Mouse (Mus musculus) heart, postnatal 0 days (tissue): ENCODE data around the gene Cd22.

Source experiments
- CTCF ChIP-seq: IDR thresholded peaks from 2 replicates; pipeline ENCODE4 v1.5.1; 2016; ENCODE audit warnings: antibody characterized with exemption, control low read depth, low read depth
- EP300 ChIP-seq: IDR thresholded peaks from 2 replicates; pipeline ENCODE4 v1.6.1; 2016; ENCODE audit warnings: antibody characterized with exemption, low read depth

DNA sequence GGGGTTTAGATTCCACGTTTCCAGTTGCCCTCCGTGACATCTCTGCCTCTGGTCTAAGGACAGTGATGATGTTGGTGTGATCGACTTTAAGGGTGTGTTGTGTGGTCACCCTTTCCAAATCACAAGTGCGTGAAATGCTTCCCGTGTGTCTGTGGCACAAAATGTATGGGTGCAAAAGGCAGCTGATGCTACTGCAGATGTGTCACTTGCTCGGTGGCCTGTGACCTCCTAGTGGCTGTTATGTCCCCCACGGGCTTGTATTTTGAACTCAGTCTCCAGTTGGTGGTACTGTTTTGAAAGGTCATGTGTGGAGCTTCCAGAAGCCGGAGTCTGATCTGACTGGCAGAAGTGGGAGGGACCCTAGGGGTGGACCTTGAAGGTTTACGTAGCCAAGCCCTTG lies 11.6 kb upstream of the Cd22 start:
- no peak for TF ChIP-seq CTCF
- TF ChIP-seq EP300: no peak
